Mouse (Mus musculus) spleen, adult 12 weeks (tissue): ENCODE results near the gene Krt42.
"Not testable (repeated sequence)": the region's sequence is repeated elsewhere in the genome, so short reads cannot be mapped to it uniquely, and the experiment has no call there.

Experiments
- DNase-seq: peaks from one replicate; pipeline ENCODE4 v3.0.0; 2022; ENCODE audit warnings: low spot score

Krt42 gene

DNA sequence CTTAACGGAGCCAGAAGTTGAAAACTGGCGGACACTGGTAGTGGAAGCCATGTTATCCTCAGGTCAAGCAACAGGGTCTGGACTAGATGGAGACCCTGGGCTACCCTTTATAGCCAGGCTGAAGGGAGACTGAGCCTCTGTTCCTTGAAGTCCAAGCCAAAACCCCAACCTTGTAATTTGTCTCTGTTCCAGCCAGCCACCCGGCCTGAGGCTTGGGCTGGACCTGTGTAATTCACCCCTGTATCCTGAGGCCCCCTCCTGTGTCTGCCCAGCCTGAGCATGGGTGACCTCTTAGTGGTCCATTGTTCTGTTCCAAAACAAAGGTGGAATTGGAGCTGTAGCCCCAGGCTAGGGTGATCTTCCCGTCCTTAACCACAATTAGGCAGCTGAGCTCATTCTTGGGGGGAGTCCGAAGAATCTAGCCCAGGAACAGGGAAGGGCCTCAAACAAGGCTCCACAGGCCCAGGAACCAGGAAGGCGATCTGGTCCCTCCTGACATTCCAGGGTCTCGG, at the start of gene Krt42:
TSS of gene Krt42 (minus strand) at position 51 of the 512 bp plus-strand sequence.
- no peak for DNase-seq

DNA sequence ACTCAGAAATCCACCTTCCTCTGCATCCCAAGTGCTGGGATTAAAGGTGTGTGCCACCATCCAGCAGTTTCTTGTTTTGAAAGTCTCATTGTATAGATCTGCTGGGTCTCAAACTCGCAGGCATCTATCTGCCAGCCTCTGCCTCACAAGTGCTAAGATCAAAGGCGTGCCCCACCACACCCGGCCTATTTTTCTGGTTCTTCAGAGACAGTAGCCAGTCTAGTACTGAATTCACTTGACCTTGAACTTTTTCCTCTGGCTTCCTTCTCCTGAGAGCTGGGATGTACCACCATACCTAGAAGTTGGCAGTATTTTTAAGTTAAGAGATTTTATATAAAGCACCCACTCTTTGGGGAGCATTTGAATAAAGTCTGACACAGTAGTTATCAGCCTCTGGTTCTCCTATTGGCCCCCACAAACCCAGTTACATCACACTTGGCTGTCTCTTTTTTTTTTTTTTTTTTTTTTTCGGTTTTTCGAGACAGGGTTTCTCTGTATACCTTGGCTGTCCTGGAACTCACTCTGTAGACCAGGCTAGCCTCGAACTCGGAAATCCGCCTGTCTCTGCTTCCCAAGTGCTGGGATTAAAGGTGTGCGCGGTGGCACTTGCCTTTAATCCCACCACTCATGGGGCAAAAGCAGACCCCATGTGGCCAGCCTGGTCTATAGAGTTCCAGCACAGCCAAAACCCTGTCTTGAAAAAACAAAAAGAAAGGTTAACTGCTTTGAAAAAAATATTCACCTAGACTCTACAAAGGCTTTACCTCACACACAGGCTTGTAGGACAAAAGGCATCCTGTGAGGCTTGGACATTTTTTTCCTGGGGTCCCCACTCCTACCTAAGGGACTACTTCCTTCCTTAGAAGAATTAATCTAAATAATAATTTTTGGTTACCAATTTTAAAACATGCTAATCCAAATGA, 49.1 kb upstream of the Krt42 start:
- DNase-seq, result peak; percentile 38

DNA sequence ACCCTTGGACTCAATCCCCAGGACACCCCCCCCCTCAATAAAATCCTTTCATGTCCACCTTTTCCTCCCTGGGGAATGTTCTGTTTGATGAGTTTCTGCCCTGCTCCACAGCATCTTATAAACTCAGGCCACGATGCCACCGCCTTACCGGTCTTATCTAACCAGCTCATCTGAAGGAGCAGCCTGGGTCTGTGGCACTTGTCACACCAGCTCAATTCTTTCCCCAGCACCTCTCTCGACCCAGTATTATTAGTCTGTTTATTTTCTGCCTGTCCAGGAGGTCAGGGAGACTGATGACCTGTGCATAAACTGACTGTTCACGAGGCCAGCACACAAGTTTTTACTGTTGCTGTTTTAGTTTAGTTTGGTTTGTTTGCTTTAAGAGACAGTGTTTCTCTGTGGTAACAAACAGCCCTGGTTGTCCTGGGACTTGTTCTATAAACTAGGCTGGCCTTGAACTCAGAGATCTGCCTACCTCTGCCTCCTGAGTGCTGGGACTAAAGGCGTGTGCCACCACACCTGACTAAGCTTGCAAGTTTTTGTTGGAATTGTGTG, 48.2 kb upstream of the Krt42 start:
- no peak for DNase-seq

DNA sequence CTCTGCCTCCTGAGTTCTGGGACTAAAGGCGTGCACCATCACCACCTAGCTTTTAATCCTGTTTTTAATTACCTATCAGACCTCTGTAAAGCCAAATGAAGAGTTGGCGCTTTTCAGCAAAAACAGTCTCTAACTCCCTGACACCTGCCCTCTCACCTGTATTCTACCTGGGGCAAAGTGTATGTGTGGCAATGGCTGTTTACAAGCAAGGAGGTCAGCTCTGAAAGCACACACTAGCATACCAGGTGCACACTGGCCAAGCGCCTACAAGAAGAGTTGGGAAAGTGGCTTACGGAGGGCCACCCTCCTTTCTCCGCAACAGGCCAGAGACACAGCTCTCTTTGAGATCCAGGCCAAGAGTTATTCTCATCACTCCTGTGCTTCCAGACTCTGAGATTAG, 45.8 kb upstream of the Krt42 start:
- DNase-seq, result no peak

DNA sequence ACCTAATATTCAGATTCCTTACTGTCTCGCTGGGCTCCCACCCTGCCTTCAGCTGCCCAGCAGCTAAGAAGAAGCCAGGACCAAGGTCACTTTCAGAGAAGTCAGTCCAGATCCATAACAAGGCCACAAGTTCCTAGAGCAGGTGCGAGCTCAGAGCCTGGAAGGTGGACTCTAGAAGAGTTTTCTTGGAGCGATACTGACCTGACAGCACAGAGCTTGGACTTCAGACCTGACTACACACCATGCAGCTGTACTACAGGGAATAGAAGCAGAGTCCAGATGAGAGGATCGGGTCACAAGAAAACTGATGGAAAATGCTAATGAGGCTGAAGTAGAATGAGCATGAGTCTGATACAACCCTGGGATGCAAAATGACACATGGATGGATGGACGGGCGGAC, 43.8 kb upstream of the Krt42 start:
- DNase-seq, result no peak

DNA sequence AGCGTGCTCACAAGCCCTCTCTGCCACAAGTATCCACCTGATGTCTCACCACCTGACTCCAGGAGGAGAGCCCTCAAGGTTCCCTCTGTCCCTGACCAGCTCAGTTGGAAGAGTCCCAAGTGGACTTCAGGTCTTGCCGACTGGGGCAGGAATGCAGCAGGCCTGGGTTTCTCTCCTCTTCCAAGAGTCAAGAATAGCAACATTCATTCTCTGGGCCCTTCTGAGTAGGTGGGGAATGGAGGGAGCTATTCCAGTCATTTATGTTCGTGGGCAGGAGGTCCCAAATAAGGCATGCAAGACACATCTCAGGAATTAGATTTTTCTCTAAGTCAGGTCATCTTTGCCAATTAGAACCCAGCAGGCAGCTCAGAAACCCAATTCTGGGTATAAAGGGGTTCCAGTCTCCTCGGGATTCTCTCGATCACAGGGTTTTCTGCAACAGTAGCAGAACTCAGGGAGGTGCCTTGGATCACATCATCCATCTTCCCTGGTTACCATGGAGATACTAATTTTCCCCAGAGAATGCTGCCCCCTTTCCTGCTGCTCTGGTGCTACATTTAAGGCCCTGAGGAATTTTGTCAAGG, 42.5 kb upstream of the Krt42 start:
- no peak for DNase-seq

DNA sequence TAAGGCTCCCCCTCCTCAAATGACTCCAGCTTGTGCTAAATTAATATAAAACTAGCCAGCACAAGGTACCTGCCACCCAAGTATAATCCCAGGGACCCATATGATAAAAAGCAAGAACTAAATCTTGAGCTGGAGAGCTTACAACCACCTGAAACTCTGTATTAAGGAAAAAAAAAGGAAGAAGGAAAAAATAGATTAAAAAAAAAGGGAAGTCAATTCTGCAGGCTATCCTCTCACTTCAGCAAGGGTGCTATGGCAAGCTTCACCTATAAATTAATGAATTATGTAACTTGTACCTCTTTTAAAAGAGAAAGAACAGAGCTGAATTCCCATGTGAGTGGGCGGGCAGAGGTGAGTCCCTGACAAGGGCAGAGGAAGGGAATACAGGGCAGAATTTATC, 42.0 kb upstream of the Krt42 start:
- DNase-seq, result no peak

DNA sequence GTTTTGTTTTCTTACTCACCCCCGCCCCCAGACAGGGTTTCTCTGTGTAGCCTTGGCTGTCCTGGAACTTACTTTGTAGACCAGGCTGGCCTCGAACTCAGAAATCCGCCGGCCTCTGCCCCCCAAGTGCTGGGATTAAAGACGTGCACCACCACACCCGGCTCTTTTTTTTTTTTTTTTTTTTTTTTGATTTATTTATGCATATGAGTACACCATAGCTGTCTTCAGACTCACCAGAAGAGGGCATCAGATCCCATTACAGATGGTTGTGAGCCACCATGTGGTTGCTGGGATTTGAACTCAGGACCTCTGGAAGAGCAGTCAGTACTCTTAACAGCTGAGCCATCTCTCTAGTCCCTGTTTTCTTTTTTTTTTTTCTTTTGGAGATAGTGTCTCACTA, 39.0 kb upstream of the Krt42 start:
- DNase-seq, result not testable (repeated sequence)

DNA sequence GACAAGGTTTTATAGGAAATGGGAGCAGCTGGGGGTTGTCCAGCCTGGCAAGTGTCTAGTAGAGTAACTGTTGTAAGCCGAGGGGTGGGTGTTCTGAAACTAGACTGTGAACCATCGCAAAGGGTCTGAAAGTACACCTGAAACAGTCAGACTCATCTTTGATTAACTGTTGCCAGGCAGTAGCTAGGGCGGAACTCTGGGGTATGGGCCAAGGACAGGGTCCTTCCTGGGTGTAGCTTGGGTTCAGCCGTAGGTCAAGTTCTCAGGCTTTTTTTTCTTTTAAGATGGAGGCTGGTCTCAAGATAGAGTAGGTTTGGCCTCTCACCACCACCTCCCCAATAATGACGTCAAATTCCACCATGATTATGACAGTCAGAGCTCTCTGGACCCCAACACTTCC, 38.2 kb upstream of the Krt42 start:
- DNase-seq, result no peak

DNA sequence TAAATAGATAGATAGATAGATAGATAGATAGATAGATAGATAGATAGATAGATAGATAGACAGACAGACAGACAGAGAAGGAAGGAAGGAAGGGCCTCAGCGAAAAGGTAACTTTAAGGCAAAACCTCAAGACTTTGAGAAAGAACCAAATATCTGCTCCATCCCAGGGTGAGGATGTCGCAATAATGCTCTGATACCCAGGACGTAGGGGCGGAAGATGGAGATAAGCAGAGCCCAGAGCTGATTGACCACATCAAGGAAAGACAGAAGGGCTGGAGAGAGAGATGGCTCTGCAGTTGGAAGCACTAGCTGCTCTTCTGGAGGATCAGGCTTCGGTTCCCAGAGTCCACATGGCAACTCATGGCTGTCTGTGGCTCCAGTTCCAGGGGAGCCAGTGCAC, 31.6 kb upstream of the Krt42 start:
- DNase-seq, result no peak

DNA sequence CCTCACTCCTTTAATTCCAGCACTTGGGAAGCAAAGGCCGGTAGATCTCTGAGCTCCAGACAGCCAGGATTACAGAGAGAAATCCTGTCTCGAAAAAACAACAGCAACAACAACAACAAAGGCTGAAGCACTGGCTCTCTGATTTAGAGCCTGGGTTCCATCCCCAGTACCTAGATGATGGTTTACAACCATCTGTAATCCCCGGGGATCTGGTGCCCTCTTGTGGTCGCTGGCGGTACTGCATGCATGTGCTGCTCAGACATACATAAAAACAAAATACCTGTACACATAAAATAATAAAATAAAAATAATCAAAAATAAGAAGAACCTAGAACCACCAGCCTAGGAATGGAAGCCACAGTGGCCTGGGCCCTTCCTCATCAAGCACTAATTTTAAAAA, 30.6 kb upstream of the Krt42 start:
- peak; percentile 72 for DNase-seq

DNA sequence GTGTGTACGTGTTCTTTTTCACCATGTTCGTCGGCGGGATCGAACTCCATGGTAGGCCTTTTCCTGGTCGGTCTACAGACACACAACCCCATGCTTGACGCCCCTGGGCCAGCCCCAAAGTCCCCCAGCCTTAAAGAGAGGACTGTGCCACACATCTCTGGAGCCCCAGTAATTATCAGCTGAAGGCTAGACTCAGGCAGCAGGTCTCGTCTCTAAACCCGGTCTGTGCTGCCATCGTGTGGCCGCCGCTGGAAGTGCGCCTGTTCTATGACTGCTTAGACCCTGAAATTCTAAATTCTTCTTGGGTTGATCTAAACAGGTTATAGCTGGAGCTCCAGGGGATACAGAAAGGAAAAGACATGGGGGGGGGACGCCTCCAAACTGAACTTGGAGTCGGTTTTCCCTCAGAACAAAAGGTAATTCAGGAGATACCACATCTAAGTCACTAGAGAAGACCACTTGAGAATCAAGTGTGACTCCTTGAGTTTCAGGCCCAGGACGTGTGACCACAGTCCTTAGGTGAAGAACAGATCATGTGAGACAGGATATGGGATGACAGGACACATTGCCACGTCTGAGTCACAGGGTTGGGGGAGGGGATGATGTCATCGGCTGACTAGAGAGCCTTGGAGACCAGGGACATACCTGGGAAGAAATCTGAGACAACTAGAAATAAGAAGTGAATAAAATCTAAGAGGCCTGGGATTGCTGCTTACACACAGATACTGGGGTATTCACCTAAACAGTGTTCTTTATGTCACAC, 28.8 kb upstream of the Krt42 start:
- peak; percentile 76 for DNase-seq

DNA sequence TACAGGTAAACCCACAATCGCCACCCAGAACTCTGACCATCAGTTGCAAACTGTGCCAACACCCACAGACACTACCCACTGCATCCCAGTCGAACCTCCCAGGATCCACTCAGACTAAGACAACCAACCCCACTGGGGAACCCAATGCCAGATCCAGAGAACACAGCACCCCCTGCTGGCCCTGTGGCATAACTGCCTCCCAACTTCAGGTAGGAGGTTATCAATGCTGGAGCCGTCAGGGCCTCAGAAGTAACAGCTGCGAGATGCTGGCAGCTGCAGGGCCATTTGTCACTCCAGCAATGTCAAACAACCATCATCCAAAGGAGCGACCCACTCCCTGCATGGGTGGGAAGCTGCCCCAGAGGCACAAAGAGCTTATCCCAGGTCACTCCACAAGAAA, 28.1 kb upstream of the Krt42 start:
- DNase-seq, result no peak

DNA sequence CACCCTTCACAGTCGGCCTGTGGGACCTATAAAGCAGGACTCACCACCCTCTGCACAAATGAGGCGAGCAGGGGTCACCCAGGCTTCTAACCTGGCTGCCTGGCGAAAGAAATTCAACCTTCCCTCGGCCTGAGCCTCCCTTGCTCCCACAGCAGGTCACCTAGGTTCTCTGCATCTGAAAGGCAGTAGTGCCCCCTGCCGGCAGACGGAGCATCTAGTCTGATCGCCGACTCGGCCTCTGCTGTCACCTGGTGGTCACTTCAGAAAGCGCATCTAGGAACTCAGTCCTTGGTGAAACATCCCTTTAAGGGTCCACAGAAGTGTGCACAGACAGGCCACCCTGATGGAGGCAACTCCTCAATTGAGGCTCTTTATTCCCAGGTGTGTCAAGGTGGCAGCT, 25.6 kb upstream of the Krt42 start:
- peak; percentile 68 for DNase-seq

DNA sequence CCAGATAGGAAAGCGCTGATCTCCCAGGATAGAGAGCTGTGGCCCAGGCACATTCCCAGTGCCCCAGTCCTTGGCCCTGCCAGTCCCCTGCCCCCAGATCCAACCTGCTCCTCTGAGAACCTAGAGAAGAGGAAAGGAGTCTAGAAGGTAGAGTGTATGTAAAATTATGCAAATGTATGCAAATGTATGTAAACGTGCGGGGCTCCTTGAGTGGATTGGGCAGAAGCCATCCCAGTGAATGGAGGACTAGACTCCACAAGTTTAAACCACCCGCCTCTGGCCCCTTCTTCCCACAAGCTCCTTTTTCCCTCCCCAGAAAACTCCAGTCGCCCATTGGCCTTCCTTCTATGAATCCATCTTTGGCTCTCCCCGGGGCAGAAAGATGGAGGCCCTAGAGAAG, 23.2 kb upstream of the Krt42 start:
- DNase-seq, result no peak

DNA sequence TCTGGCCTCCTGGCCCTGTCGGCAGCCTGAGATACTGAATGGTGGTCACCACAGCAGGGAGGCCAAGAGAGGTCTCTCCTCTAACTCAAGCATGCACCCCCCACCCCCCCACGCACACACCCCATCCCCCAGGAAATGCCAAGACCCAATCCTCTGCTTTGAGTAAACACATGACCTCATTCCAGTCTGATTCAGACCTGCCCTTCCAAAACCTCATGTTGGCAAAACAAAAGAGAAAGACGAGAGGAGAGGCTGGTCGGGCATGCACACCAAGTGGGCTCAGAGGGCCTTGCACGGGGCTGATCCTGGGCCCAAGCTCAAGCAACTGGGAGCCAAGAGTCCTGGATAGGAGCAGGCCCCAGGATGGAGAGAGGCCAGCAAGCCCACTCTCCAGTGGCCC, 20.6 kb upstream of the Krt42 start:
- DNase-seq, result no peak

DNA sequence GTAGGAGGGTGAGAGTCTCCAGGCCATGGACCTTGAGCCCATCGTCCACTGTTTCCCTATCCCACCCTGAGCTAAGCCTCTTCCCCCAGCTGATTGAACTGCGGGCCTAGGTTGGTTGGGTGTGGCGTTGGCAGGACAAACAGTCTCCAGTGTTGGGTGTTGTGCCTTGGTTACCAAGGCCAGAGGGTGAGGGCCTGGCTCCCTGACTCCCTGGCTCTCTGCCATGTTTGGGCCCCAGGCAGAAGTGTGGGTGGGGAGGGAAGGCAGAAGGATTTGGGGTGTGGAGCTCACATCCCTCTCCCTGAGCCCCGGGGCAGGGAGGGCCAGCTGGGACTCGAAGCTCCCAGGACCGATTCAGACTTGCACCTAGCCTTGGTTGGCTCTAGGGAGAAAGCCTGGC, 19.3 kb upstream of the Krt42 start:
- DNase-seq, result no peak

DNA sequence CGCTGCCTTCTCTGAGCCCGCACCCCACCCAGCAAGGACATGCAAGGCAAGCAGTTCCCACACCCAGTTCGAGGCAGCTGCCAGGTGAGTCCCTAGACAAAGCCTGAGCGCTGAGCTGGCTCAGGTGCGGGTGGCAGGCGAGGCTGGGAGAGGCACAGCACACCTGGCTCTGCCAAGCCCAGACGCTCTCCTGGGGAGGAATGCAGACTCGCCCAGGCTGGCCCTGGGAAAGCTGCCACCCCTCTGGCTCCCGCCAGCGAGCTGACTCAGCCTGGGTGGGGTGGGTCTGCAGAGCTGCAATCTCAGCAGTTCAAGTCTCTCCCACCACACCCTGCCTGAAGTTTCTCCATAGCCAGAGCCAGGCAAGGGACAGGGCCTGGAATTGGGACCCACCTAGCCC, 17.4 kb upstream of the Krt42 start:
- no peak for DNase-seq

DNA sequence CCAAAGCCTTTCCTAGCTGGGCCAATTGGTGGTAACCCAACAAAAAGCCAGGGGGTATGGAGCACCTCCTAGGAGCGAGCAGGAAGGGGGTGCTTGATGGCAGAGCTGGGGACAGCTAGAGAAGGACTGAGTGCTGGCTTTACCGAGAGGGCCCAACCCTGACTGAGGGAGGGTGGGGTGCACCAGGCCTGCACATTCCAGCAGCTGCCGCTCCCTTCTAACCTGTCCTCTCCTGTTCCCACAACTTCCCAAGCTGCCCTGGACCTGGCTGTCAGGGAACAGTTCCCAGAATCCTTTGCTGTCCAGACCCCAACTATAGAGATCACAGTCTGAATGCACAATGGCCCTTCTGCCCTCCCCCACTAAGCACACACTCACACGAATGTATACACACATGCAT, 15.3 kb upstream of the Krt42 start:
- DNase-seq, result no peak

DNA sequence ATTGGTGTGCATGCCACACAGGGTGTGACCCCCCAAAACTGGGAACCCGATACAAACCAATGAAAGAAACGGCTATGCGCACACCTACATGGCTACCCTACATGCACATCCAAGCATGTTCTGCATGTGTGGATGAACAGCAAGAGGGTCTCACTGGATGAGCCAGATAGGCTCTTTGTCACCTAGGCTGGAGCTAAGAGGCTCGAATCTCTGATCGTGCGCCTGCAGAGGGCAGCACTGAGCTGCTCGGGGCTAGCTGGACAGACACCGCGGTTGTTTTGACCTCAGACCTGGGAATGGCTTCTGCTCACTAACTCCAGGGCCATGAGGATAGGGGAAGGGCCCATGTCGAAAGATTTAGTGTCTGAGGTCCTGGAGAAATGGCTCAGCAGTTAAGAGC, 12.9 kb upstream of the Krt42 start:
- peak; percentile 47 for DNase-seq

DNA sequence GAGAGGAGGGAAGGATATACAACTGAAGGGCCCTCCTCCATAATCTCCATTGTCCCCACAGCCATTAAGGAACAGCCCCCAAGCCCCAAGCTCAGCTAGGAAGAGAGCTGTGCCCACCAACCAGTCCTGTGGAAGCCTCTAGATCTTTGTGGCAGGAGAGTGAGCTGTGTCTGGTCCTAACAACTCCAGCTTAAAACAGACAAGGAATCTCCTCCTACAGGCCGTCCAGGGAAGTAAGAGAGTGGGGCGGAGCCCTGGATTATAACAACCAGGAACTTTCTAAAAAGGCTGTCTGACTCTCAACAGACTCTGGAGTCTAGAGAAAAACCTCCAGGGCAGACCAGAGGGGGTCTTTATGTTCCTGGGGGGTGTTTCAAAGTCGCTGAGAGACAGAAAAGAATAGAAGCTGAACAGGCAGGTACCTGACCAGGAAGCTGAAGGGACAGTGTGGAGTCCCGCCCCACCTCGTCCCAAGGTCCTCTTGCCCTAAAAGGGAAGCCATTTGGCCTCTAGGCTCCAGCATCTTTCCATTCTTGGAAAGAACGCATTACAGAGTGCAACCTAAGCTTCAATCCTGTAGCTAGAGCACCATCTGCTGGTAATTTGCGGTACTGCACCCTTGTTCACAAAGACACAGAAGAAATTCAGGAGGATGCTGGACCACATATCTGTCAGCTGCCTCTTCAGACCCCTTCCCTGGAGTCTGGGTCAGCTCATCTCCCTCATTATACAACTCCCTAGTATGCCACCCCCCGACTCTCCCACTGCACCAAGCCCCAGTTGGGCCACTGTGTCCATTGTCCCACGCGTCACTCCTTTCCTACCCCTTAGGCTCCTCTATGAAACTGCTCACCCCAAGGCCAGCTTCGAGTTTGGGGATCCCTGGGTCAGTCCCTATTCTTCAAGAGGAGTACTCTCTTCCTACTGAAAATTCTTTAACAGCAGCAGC, 12.2 kb upstream of the Krt42 start:
- peak; percentile 67 for DNase-seq
